Mouse (Mus musculus) cerebellum, postnatal 4 days (tissue): ENCODE data around the gene Tmem169.

Experiments used
- DNase-seq, 2 experiments: peaks; one replicate each; pipeline ENCODE4 v3.0.0; 2022; ENCODE audit warnings: low spot score in 2 of 2, mixed read lengths in 1 of 2

The Tmem169 gene

GRCm38 (mm10) chr1:72323248-72323647 lies 39.1 kb downstream of the Tmem169 start:
- no peak for DNase-seq

- no peak for DNase-seq
These were observed 42.1 kb downstream of the Tmem169 start for GRCm38 (mm10) chr1:72326162-72326821.

- DNase-seq, result no peak
These were observed 50.6 kb downstream of the Tmem169 start for GRCm38 (mm10) chr1:72334807-72335206.

- DNase-seq, result no peak
These were observed 52.6 kb downstream of the Tmem169 start for GRCm38 (mm10) chr1:72336780-72337179.

- no peak for DNase-seq
These were observed 54.2 kb downstream of the Tmem169 start for GRCm38 (mm10) chr1:72338341-72338740.

GRCm38 (mm10) chr1:72347873-72348272 lies 63.7 kb downstream of the Tmem169 start:
- DNase-seq, result no peak
